Mouse (Mus musculus) lung, embryonic 16.5 days (tissue): ENCODE results near the gene Stk32c. TPM values are rescaled to one million over a fixed set of nuclear protein-coding genes. Genes with fewer than 3 reads are reported as not detected.
A peak's percentile ranks its signal among the peaks of the same experiment; 100 is the strongest.

Experiments used
- ATAC-seq: fragments of 200-750 bp; cut with Nextera tagmentation; 2 replicates; pipeline ENCODE4 v1.8.0; 2017; ENCODE audit warnings: low read depth, mild to moderate bottlenecking, moderate library complexity
- H3K27ac ChIP-seq: fragments of 300-500 bp; sonication (generic); 2 replicates; pipeline ENCODE4 v1.5.1; 2014; ENCODE audit warnings: mild to moderate bottlenecking, control low read depth, low read length
- H3K27me3 ChIP-seq: fragments of 300-500 bp; sonication (generic); 2 replicates; pipeline ENCODE4 v1.6.1; 2014; ENCODE audit warnings: low read depth, low read length, mixed read lengths; ENCODE audit not compliant: control insufficient read depth, insufficient read depth
- H3K36me3 ChIP-seq: fragments of 300-500 bp; sonication (generic); 2 replicates; pipeline ENCODE4 v1.6.1; 2014; ENCODE audit warnings: low read length; ENCODE audit not compliant: control insufficient read depth, insufficient read depth
- H3K4me1 ChIP-seq: fragments of 300-500 bp; sonication (generic); replicated peaks from 2 replicates; pipeline ENCODE4 v1.6.1; 2014; ENCODE audit warnings: low read length, mixed read lengths; ENCODE audit not compliant: control insufficient read depth, insufficient read depth
- H3K4me2 ChIP-seq: fragments of 300-500 bp; sonication (generic); 2 replicates; pipeline ENCODE4 v1.6.1; 2014; ENCODE audit warnings: low read depth, low read length, control low read depth
- H3K4me3 ChIP-seq: fragments of 300-500 bp; sonication (generic); 2 replicates; pipeline ENCODE4 v1.5.1; 2014; ENCODE audit warnings: mild to moderate bottlenecking, low read length, control low read depth
- H3K9ac ChIP-seq: fragments of 300-500 bp; sonication (generic); 2 replicates; pipeline ENCODE4 v1.6.1; 2014; ENCODE audit warnings: low read length, control low read depth
- H3K9me3 ChIP-seq: fragments of 300-500 bp; sonication (generic); 2 replicates; pipeline ENCODE4 v1.6.1; 2016; ENCODE audit warnings: low read length; ENCODE audit not compliant: control insufficient read depth
- WGBS: fragments of 180-500 bp; shearing (Covaris S2); extraction: QIAGEN DNeasy Blood & Tissue Kit; methylation state at CpG from one replicate; pipeline ENCODE4 v1.1.7; 2014; 5-methylcytosine and 5-hydroxymethylcytosine counted together
- polyA plus RNA-seq: library from polyadenylated mRNA; unstranded; fragments of >200 nt; fragmentation: Nextera tagmentation; extraction: Ambion mirVana; gene quantifications from 2 replicates; pipeline ENCODE4 v1.2.1, GENCODE M21; 2015

The Stk32c gene
- polyA plus RNA-seq, 1 experiment from 2014 or later = 0.18 TPM

DNA sequence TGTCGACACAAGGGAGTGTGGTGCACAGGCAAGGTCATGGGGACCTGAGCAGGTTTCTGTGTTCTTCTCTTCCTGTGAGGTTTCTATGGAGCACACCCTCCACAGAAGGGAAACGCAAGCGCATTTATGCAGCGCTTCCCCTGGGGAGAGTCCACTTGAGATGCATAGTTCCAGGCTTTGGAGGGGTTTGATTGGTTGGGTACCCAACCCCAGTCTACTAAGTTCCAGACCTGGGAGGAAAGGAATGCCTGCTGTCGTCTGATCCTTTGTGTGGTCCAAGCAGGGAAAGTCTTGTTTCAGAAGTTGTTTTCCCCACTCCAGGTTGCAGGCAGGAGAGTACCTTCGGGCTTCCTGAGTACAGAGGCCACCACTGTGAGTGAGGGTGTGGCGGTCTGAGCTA lies 134.0 kb downstream of the Stk32c start:
- no peak overlapping the region for H3K4me2 ChIP-seq
- H3K27me3 ChIP-seq = no peaks in the 10 kb centered on the region
- no peaks in the 10 kb centered on the region for H3K4me1 ChIP-seq
- ATAC-seq = peak; percentile 38; the same call in 1 of the 2 replicates
- H3K27ac ChIP-seq = no peak overlapping the region
- H3K9me3 ChIP-seq = no peaks in the 10 kb centered on the region
- 64% methylated on average over 7 of the region's 7 CpGs for WGBS
- H3K4me3 ChIP-seq = no peak overlapping the region
- H3K9ac ChIP-seq = no peak overlapping the region
- no peaks in the 10 kb centered on the region for H3K36me3 ChIP-seq

DNA sequence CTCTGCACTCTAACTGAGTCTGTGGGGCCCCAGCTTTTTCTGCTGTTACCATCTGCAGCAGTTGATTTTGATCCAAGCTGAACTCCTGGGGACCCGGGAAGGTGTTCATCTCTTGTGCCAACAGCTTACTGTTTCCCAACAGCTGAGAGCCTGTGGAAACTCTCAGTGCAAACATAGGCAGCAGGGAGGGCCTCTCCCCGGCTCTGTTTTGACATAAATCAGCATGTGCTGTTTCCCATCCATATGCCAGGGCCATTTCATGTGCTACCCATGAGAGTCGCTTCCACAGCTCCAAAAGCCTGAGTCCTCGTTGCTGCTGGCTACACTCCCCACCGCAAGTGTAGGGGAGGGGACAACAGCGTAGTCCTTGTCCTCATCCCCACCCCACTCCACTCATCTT lies 134.9 kb downstream of the Stk32c start:
- H3K4me2 ChIP-seq = no peak overlapping the region
- no peaks in the 10 kb centered on the region for H3K27me3 ChIP-seq
- H3K4me3 ChIP-seq = no peak overlapping the region
- 47% methylated on average over 6 of the region's 6 CpGs for WGBS
- no peaks in the 10 kb centered on the region for H3K4me1 ChIP-seq
- ATAC-seq = no peak
- no peaks in the 10 kb centered on the region for H3K36me3 ChIP-seq
- H3K9me3 ChIP-seq = no peaks in the 10 kb centered on the region
- H3K9ac ChIP-seq = no peak overlapping the region
- H3K27ac ChIP-seq = no peak overlapping the region

DNA sequence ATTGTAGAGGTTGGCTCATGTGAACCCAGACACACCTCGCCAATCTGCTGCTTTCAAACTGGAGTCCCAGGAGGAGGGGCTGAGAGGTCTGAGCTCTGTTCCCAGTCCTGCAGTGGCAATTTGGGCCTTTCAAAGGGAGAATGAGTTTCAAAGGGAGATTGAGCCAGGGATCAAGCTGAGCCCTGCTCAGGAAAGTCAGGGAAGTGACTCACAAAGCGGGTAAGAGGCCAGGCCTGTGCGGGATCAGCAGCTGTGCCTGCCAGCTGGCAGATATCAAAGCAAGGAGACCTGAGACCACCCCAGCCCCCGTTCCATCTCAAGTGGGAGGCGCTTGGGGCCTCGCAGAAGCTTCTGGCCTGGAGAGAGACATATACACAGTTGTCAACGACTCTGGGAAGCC lies 135.8 kb downstream of the Stk32c start:
- no peaks in the 10 kb centered on the region for H3K27me3 ChIP-seq
- H3K36me3 ChIP-seq = no peaks in the 10 kb centered on the region
- H3K27ac ChIP-seq = no peak overlapping the region
- no peak overlapping the region for H3K4me3 ChIP-seq
- no peak for ATAC-seq
- no peak overlapping the region for H3K9ac ChIP-seq
- no peaks in the 10 kb centered on the region for H3K9me3 ChIP-seq
- H3K4me2 ChIP-seq = no peak overlapping the region
- WGBS = 20% methylated on average over 7 of the region's 7 CpGs
- H3K4me1 ChIP-seq = no peaks in the 10 kb centered on the region

DNA sequence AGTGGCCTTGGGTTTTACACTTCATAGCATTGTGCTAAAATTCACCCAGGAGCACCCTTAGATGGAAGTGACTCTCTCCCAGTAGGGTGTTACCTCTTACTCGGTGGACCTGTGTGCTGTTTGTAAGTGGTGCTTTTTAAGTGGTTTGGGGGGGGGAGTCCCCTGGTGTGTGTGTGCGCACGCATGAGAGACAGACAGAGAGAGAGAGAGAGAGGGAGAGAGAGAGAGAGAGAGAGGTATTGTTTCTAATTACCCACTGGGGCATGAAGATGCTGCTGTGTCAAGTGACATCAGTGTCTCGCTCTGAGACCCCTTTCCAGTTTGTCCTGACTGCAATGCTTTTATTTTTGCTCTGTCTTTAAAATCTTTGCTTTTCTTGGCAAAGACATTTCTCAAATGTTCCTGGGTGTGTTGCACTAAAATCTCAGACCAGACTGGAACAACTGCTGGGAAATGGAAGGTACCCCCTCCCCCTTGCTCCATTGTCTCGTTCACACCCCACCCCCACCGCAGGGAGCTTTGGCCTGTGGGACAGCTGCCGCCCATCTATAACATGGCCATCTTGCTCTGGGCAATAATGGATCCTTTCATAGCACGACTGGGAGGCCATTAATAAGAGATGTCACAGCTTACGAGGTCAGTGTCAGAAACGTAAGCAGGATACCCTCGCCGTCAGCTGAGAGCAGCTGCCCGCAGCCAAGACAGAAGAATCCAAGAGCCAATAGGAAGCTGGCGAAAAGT lies 137.9 kb downstream of the Stk32c start:
- H3K27ac ChIP-seq = no peak overlapping the region
- no peaks in the 10 kb centered on the region for H3K9me3 ChIP-seq
- WGBS = 40% methylated on average over 14 of the region's 14 CpGs
- no peaks in the 10 kb centered on the region for H3K36me3 ChIP-seq
- no peak overlapping the region for H3K9ac ChIP-seq
- no peaks in the 10 kb centered on the region for H3K27me3 ChIP-seq
- no peak overlapping the region for H3K4me2 ChIP-seq
- no peak for ATAC-seq
- H3K4me1 ChIP-seq = no peaks in the 10 kb centered on the region
- no peak overlapping the region for H3K4me3 ChIP-seq

DNA sequence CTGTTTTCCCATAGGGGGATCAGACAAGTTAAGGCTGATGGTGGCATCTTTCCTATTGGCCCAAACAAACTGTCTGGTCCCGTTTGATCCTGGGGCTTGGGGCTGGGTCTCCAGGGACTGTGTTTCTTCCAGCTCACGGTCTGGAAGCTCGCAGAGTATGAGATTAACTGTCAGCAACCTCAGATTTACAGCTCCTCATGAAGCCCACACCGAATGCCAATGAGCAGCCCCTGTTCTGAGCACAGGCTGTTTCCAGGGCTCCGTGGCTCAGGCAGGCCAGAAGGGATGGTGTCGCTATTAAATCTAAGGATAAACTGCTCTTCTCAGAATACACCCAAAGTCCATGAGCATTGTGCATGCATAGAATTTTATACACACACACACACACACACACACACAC lies 138.9 kb downstream of the Stk32c start:
- ATAC-seq = no peak
- 41% methylated on average over 6 of the region's 6 CpGs for WGBS
- Histone ChIP-seq H3K4me2 (no peak overlapping the region), H3K4me1 (no peaks in the 10 kb centered on the region), H3K4me3 (no peak overlapping the region), H3K9ac (no peak overlapping the region), H3K27me3 (no peaks in the 10 kb centered on the region), H3K27ac (no peak overlapping the region), H3K9me3 (no peaks in the 10 kb centered on the region), H3K36me3 (no peaks in the 10 kb centered on the region)

DNA sequence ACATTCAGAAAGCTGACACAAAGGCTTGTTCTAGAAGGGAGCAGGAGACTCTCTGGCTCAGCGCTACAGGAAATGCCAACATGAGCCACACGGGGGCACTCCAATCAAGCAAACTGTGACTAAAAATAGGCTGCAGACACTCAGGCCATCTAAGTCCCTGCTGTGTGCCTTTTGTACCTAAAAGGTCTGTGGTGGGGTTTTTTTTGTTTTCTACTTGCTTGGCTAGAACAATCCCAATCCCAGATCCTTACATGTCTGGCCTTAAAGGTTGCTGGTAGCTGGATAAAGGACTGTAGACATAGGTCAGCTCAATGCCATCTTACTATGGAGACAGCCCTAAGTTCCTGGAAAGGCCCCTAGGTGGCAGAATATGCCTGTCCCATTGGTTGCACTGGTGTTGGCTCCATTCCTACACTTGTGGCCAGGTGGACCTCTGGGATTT lies 144.9 kb downstream of the Stk32c start:
- Histone ChIP-seq H3K4me2 (no peak overlapping the region), H3K4me1 (no peaks in the 10 kb centered on the region), H3K27ac (no peak overlapping the region), H3K27me3 (no peaks in the 10 kb centered on the region), H3K4me3 (no peak overlapping the region), H3K9ac (no peak overlapping the region), H3K36me3 (no peaks in the 10 kb centered on the region), H3K9me3 (no peaks in the 10 kb centered on the region)
- 0% methylated on average over 2 of the region's 2 CpGs for WGBS
- ATAC-seq = peak; percentile 52; the same call in 1 of the 2 replicates

DNA sequence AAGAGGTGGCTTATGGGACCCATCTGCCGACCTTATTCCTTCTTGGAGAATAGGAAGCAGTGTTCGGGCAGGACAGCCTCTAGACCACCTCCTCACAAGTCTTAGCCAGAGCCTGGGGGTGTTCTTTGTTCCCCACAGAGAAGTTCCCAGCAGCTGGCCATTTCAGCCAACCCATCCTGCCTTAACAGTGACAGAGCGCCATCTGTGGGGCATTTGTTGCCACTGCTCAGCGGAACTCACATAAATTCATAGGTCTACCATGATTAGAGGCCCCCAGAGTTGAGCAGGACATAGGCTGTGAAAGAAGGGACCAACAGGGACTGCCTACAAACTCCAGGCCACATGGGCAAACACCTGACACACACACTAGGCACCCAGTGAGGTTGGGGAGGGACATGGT lies 149.7 kb downstream of the Stk32c start:
- WGBS = 55% methylated on average over 4 of the region's 4 CpGs
- ATAC-seq = no peak
- H3K27me3 ChIP-seq = no peaks in the 10 kb centered on the region
- no peaks in the 10 kb centered on the region for H3K36me3 ChIP-seq
- H3K4me1 ChIP-seq = no peaks in the 10 kb centered on the region
- no peak overlapping the region for H3K27ac ChIP-seq
- H3K9ac ChIP-seq = no peak overlapping the region
- H3K4me2 ChIP-seq = no peak overlapping the region
- H3K9me3 ChIP-seq = no peaks in the 10 kb centered on the region
- no peak overlapping the region for H3K4me3 ChIP-seq

Other genes with a start within 250 kb of the Stk32c start
- gene Dpysl4, start 127.3 kb downstream of the Stk32c start, polyA plus RNA-seq = 4.6 and 4.8 TPM in 2 replicates
- 3.3 and 4.3 TPM in 2 replicates for gene Lrrc27, start 319 bp downstream of the Stk32c start, polyA plus RNA-seq
- 14.8 and 16.8 TPM in 2 replicates for gene Pwwp2b, start 35.2 kb upstream of the Stk32c start, polyA plus RNA-seq
- gene Inpp5a, start 175.8 kb upstream of the Stk32c start, polyA plus RNA-seq = 26.8 and 28.8 TPM in 2 replicates